Mouse (Mus musculus) spleen, embryonic (tissue): ENCODE data around the gene Cdk2.
"Not testable (repeated sequence)": the region's sequence is repeated elsewhere in the genome, so short reads cannot be mapped to it uniquely, and the experiment has no call there.

Experiments
- CTCF ChIA-PET: fragments of 350-600 bp; sonication (Branson Sonifier 250); formaldehyde crosslinking; loops from one replicate; lab custom pipeline; 2022; lab: Charles Lee

The Cdk2 gene

DNA sequence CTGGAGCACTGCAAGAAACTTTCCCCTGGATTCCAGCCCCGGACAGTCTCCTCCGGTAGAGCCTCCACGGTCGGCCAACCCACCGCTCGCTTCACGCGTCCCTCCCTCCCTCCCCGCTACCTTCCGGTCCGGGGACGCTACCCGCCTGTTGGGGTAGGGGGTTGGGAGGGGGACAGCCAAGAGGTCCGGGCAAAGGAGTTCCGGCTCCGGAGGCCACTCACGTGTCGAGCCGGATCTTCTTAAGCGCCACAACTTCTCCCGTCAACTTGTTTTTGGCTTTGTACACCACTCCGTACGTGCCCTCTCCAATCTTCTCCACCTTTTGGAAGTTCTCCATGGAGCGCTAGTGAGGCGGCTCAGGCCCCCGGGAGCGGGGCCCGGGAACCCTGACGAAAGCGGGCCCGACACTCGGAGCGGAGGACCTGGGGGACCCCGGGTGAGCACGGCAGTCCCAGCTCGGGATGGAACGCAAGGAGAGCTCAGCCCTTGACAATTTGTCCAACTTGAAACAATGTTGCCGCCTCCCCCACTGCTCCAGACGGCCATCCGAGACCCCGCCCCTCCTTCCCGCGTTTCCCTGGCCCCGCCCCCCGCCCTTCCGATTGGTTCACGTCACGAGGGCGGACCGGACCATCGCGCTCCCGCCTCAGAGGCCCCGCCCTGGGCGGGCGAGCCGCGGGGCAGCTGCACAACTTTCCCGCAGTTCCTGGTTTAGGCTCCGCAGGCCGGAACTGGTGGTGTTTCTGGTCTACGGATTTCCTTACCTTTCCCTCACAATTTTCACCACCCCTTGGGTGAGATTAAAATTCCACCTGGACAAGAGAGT, at the start of gene Cdk2:
Gene Cdk2, minus strand, starts transcription at position 541 of the 826 bp plus-strand sequence.
- CTCF ChIA-PET = interaction anchor here (0.6 to 1.1 kb wide), 2 partner anchors 10 to 594 kb away, joined by 3 to 5 read pairs; no protein-coding TSS in a partner anchor

DNA sequence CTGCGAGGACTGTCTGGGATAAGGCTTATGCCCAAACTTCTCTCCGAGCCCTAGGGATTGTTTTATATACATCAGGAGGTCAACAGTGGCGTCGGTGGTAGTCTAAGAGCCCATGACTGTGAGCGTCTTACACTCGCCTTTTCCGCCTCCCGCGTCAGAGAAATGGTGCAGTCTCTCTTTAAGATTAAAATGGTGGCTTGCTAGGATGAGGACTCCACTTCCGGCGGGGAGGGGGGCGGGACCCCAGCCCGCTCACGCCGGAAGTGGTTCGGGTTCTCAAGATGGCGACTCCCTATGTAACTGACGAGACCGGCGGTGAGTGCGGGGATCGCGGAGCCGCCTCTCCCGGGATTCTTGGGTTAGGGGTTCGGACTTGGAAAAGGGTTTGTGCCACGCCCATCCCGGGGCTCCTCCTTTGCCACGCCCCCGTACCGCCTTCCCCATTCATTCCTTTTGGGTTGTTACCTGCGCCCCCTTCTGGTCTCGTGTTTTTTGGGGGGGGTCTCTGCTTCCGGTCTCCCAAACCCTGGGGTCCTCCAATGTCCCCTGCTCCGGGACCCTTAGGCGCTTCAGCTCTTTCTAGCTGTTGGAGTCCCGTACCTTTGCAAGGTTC, 43.5 kb upstream of the Cdk2 start:
- CTCF ChIA-PET = interaction anchor here (0.6 kb wide), 1 partner anchor 654 kb away, joined by 5 read pairs; no protein-coding TSS in a partner anchor

DNA sequence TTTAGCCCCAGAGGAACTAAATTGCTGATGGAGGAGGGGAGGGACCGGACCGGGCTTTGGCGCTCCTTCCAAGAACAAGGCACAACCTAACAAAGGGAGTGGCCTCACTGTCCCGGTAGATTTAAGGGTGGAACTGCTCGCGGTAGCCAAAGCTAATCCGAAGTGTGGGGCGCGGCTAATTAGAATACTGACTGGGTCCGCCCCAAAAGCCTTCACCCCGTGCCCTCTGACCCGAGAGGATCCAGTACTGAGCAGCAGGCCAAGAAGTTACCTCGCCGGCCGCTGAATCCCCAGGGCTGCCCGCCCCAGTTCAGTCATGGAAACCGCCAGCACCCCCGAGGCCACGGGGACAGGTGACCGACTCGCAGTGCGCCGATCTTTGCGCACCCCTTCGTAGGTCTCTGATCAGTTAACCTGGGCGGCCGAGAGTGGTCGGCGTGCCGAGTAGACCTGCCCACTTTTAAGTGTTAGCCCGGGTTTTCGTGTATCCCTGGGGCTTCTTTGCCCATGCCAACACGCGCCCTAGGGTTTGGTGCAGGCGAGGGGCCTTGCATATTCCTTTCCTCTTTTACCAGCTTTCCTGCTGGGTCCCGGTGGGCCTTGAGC, 42.9 kb upstream of the Cdk2 start, which contains the start of gene Pym1:
Gene Pym1, plus strand, starts transcription at position 244 of the 606 bp plus-strand sequence.
- CTCF ChIA-PET = no interaction called here

DNA sequence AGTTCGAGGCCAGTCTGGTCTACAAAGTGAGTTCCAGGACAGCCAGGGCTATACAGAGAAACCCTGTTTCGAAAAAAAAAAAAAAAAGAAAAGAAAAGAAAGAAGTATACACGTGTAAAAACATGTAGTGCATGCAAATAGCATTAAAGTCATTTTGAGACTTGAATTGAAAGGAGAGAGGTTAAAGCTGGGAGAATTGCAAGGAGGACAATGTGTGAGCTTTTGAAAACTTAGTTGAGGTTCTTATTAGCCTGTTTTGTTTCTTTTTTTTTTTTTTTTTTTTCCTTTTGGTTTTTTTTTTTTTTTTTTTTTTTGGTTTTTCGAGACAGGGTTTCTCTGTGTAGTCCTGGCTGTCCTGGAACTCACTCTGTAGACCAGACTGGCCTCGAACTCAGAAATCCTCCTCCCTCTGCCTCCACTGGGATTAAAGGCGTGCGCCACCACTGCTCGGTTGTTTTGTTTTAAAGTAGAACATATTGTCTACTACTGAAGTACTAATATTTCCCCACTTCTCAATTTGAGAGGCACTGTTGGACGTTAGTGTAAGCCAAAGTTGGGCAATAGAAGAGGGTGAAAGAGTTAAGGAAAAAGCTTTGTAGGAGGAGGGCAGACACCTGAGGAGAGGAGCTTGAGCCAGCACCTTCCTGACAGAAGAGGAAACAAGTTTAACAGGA, 42.3 kb upstream of the Cdk2 start:
- CTCF ChIA-PET = interaction anchor here (0.6 to 0.8 kb wide), 4 partner anchors 12 to 131 kb away, joined by 4 to 14 read pairs (median 6); no protein-coding TSS in a partner anchor

DNA sequence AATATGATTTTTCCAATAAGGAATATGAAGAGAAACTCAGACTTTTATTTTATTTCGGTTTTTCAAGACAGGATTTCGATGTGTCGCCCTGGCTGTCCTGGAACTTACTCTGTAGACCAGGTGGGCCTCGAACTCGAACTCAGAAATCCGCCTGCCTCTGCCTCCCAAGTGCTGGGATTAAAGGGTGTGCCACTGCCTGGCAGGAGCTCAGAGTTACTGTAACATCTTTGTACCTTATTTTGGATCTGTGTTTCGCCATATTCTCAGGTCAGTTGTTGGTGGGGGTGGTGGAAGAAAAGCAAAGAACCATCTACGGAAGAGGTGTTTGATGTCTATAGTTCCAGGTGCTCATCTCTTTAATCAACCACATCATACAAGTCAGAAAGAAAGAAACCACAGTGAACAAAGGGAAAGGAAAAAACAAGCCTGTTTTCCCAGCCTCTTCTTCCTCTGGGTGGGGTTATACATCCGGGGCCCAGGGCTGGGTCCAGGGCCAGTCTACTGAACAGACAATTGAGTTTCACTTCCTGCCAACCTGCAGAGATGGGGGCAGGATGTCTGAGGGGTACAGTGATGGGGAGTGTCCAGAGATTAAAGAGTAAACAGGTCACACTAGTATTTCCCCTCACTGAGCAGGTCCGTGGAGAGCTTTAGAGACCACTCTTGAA, 41.2 kb upstream of the Cdk2 start:
- CTCF ChIA-PET = interaction anchor here (0.8 to 1.4 kb wide), 2 partner anchors 13 kb away, joined by 5 to 9 read pairs; no protein-coding TSS in a partner anchor

DNA sequence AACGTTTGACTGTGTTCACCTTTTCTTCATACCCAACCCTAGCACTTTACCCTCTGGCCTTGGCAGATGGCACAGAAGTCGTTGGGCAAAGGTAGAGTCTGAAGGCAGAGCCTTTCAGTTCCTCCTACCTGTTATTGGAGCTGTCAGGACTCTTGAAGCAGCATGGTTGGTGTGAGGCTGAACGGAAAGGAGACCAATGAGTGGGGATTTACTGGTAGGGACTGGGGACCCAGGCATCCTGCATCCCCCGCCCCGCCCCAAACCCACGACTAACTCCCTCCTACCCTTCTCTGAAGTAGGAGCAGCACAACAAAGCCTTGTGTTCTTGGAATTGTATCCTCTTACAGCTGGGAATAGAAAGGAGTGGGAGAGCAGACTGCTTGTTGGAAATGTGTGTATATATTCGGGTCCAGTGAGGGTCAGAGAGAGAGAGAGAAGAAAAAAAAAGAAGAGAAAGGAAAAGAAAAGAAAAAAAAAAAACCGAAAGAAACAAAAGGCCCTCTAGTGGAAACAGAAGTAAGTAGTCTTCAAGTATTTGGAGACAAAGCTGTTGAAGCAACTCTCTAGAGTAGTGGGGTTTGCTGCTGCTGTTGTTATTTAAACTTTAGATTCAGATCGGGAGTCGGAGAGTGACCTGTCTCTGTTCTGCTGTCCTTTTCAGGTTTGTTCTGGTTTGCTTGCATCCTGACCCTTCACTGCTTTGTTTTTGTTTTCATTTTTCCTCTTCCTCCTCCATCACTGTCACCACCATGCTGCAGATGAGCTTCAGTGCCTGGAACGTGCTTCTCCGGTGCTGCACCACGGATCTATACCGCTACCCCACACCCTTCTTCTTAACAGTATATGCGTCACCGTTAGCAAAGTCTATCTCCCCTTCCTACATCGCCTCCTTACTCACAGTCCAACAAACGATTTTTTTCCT, 40.1 kb upstream of the Cdk2 start, which contains the start of gene Dgka:
Gene Dgka, minus strand, starts transcription at position 176 of the 922 bp plus-strand sequence.
- CTCF ChIA-PET = interaction anchor here (0.6 to 1.4 kb wide), 4 partner anchors 13 to 78 kb away, joined by 3 to 5 read pairs (median 4); no protein-coding TSS in a partner anchor

DNA sequence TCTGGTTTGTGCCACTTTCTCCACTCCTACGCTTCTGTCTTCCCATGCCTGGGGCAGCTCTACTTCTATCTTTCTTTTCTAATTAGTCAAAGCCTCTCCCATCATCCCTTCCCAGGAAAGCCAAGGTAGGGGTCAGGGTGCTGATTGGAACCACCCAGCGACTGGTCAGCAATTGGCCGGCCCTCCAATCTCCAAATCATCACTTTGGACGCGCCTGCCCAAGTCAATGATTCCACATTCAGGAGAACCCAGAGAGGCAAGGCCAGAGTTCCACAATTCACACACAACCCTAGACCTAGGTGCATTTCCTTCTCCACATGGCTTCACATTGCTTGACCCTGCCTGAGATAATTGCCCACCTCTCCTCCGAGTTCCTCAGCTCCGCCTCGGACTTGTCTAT, 39.4 kb upstream of the Cdk2 start:
- CTCF ChIA-PET = no interaction called here

DNA sequence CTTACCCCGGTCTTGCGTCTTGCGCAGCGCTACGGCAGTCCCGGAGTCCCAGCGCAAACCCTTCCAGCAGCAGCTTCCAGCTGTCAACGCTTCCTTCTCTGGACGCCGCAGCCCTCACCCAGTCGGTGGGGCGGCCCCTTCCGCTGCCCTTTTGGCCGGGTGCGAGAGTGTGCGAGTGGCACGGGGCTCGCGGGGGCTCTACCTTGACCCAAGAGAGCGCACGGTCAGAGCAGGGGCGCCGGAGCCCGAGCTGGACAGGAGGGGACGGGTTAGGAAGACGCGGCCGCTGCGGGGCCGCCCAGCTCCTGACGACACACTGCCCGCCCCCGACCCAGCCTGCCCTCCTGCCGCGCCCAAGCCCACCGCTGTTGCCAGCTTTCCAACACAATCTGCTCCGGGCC, 39.0 kb upstream of the Cdk2 start:
- CTCF ChIA-PET = no interaction called here

DNA sequence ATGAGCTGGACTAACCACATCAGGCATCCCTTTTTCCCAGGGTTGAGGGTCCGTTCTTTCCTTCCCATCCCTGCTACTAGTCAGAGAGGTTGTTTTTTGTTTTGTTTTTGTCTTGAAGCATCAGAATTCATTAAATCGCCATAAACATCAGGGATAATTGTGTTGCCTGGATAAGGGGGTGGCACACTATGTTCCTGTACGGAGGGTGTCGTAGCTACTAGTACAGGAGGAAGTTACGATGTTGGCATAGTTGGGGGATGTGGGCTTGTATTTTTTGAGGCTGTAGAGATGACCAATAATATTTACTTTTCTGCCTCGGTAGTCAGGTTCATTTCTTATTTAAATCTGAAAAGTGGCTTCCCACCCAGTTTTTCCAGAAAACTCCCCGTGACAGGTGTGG, 38.4 kb upstream of the Cdk2 start:
- CTCF ChIA-PET = no interaction called here

DNA sequence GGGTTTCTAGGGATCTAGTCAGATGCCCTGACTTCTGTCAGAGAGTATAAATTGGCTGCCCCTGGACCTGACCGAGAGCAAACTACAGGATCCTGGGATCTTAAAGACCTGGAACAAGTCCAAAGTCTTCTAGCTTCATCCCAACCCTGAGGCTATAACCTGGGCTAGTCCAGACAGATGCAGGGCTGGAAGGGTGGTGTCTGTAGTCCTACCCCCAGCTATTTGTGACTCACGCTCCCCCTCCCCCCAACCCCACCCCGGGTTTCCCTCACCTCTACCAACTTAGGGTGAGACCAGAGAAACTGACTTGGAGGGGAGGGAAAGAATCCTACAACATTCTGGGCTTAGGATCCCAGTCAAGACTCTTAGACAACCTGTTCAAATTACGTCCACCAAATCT, 37.8 kb upstream of the Cdk2 start:
- CTCF ChIA-PET = no interaction called here

DNA sequence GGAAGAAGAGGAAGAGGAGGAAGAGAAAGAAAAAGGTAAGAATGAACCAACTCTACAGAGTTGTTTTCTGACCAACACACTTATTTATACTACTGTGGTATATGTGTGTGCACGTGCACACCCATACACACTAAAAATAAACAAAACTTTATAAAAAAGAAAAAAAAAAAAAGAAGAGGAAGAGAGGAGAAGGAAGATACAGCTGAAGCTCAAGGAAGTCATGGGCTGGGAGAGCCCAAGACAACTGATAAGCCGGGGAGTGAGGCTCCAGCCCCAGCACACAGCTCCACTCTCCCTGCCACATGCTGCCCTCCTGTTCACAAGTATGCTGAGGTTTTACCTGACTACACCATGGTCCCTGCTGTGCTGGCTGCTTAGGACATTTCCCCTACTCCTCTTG, 35.5 kb upstream of the Cdk2 start:
- CTCF ChIA-PET = interaction anchor here (0.6 kb wide), 1 partner anchor 660 kb away, joined by 5 read pairs; no protein-coding TSS in a partner anchor

DNA sequence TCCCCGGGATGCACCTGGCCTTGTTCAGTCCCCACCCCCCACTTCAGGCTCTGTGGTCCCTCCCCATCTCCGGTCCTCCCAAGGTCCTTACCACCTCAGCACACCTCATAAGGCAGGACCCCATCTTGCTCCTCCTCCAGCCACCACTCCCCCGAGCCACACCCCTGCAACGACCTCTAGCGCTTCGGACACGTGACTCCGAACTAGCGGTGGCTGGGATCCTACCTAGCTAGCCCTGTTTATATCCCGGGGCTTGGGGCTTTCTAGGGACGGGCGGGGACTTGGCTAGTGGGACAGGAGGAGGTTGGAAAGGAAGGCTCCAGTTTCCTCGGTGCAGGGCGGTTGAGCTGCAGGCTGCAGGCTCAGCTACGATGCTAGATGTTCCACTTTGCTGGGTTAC, 32.6 kb upstream of the Cdk2 start:
- CTCF ChIA-PET = interaction anchor here (1.1 kb wide), 1 partner anchor 66 kb away, joined by 3 read pairs; no protein-coding TSS in a partner anchor

DNA sequence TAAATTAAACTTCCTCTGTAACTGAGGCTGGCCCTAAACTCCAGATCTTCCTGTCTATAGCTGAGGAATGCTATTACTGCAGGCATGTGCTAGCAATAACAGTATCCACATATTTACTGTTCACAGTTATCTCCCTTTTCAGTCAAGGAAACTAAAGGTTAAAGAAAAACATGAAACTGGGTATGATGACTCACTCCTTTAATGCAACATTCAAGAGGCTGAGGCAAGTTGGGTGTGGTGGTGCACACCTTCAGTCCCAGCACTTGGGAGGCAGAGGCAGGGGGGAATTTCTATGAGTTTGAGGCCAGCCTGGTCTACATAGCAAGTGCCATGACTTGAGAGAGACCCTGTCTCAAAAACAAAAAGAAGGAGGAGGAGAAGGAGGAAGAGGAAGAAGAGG, 27.2 kb upstream of the Cdk2 start:
- CTCF ChIA-PET = interaction anchor here (0.5 to 1.0 kb wide), 3 partner anchors 13 to 18 kb away, joined by 3 to 4 read pairs (median 3); partner anchors contain the start of gene Dgka

DNA sequence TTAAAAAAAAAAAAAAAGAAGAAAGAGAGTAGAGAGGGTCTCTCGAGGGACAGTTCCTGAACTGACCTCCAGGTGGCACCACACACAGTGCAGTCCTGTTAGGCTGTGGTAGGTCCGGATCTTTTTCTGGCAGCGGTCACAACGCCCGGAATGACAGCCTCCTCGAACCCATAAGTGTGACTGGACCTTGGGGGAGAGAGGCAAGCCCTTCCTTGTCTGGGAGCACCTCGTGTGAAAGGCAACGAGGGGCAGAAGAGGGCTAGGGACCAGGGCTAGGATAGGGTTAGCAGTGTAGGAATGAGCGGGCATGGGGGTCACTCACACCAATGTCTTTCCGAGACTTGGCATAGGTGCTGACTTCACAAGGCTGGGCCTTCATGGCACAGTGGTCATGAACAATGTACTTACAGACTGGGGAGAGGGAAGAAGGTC, 26.2 kb upstream of the Cdk2 start:
- CTCF ChIA-PET = interaction anchor here (0.7 to 1.6 kb wide), 5 partner anchors 11 to 164 kb away, joined by 3 to 5 read pairs (median 5); no protein-coding TSS in a partner anchor

DNA sequence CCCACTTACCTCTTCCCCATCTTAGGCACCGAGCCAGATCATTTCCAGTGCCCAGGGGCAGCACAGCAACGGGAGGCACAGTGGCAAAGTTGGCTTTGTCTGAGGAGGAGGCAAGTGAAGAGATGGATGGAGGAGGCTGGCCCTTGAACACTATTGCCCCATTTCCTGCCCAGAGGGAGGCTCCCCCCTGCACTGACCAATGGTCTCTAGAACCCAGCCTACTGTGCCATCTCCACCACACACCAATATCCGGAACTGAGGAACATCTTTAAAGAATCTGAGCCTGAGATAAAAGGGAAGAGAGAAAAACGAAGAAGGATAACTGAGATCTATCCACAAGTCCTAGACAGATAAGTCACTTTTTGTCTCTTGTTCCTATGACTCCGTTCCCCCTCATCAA, 23.2 kb upstream of the Cdk2 start:
- CTCF ChIA-PET = no interaction called here

DNA sequence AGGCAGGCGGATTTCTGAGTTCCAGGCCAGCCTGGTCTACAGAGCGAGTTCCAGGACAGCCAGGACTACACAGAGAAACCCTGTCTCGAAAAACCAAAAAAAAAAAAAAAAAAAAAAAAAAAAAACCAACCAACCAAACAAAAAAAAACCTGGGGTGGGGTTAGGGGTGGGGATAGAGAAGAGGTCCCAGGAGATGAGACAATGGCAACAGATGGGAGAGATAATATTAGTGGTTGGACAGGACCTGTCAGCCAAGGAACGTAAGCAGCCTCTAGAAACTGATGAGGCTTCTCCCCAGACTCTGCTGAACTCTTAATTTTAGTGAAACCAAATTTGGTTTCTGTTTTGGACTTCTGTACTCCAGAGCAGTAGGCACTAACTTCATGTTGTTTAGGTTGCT, 20.6 kb upstream of the Cdk2 start:
- CTCF ChIA-PET = not testable (repeated sequence)

DNA sequence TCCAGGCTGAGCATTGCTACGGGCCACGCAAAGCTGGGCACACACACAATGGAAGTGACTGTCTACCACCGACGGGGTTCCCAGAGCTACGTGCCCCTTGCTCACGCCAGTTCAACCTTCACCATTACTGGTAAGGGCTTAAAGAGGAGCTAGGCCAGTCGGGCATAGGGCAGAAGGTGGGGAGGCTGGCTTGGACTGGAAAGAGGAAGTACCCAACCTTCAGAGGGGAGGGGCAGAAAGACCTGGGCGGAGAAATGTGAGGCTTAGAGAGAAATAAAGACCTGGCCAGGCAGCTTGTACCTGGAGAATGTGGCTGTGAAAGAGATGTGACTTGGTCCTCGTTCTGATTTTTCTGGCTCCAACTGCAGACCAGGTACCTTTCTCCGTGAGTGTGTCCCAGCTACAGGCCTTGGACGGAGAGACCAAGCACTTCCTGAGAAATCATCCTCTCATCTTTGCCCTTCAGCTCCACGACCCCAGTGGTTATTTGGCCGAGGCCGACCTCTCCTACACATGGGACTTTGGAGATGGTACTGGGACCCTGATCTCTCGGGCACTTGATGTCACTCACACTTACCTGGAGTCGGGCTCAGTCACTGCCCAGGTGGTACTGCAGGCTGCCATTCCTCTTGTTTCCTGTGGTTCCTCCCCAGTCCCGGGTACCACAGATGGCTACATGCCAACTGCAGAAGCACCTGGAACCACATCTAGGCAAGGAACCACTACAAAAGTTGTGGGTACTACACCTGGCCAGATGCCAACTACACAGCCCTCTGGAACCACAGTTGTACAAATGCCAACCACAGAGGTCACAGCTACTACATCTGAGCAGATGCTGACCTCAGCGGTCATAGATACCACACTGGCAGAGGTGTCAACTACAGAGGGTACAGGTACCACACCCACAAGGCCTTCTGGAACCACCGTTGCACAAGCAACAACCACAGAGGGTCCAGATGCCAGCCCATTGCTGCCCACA, 11.0 kb upstream of the Cdk2 start:
- CTCF ChIA-PET = interaction anchor here (0.6 to 1.0 kb wide), 4 partner anchors 11 to 252 kb away, joined by 3 to 7 read pairs (median 3); partner anchors contain the start of gene Cdk2

DNA sequence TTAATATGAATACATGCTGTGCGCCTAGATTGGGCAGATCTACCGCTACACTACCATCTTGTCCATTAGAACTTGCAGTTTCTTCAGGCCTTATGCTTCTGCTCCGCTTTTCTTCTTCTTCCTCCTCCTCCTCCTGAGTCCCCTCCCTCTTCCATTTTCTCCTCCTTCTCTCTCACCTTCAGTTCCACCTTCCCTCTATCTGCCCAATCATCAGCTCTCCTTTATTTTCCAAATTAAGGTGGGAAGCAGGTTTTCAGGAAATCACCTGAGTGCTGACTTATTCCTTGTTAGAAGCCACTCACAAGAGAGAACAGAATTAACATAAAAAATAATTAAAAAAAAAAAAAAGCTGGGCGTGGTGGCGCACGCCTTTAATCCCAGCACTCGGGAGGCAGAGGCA, 6.5 kb upstream of the Cdk2 start:
- CTCF ChIA-PET = interaction anchor here (0.6 to 1.5 kb wide), 4 partner anchors 10 to 148 kb away, joined by 3 to 13 read pairs (median 4); no protein-coding TSS in a partner anchor
